Mouse (Mus musculus) adipocyte (in vitro differentiated cells): ENCODE data around the gene Gm10772.
"Not testable (repeated sequence)": the region's sequence is repeated elsewhere in the genome, so short reads cannot be mapped to it uniquely, and the experiment has no call there.

Experiments
- DNase-seq: peaks from one replicate; pipeline ENCODE4 v3.0.0-alpha.2; 2016; ENCODE audit warnings: low spot score

Gene Gm10772

DNA sequence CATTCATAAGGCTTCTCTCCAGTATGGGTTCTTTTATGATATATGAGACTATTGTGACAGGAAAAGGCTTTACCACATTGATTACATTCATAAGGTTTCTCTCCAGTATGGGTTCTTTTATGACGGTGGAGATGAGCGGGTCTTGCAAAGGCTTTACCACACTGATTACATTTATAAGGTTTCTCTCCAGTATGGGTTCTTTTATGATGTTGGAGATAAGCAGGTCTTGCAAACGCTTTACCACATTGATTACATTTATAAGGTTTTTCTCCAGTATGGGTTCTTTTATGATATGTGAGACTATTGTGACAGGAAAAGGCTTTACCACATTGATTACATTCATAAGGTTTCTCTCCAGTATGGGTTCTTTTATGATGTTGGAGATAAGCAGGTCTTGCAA lies at the start of gene Gm10772:
Gene Gm10772 (minus strand): TSS at position 101 of the 400 bp plus-strand sequence.
- DNase-seq, result not testable (repeated sequence)

GRCm38 (mm10) chr13:66263914-66264313 lies 36.5 kb upstream of the Gm10772 start:
- not testable (repeated sequence) for DNase-seq

DNA sequence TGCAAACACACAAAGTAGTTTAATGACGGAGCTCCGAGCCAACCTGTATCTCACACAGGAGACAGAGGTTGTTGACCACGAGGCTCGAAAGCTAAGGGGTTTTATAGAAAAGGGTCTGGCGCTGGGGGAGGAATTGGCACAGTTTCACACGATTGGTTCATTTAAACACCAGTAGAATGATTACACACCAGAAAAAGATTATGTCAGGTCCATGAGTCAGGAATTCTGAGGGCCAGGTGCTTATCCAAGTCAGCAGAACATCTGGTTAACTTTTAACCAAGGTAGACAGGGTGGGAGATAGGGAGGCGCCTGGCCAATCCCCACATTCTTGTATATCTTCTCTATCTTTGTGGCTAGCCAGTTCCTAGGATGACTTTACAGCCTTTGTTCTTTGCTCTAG lies 35.8 kb upstream of the Gm10772 start:
- not testable (repeated sequence) for DNase-seq

DNA sequence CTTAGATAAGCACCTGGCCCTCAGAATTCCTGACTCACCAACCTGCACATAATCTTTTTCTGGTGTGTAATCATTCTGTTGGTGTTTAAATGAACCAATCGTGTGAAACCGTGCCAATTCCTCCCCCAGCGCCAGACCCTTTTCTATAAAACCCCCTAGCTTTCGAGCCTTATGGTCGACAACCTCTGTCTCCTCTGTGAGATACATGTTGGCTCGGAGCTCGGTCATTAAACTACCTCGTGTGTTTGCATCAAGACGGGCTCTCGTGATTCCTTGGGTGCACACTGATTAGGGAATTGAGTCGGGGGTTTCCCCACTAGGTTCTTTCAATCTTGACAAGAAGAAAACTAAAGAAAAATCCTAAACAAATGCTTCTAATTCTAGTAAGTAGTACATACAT lies 13.0 kb downstream of the Gm10772 start:
- DNase-seq, result no peak

DNA sequence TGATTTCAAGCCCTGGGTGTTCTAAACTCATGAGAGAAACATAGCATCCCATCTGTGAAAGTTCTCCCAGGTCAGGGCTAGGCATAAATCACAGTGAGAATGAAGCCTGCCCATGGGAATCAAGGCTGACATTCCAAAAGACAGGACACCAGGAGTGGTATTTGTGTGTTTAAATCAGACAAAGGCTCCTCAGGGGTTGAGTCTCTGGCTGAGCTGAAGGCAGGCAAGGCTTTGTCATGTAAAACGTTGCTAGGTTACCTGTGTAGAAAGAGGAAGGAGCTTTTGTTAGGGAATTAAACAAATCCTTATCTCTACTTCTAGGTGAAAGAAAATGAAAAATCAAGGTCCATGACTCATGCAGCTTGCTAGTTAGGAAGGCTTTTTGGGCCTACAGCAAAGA lies 13.6 kb downstream of the Gm10772 start:
- not testable (repeated sequence) for DNase-seq

DNA sequence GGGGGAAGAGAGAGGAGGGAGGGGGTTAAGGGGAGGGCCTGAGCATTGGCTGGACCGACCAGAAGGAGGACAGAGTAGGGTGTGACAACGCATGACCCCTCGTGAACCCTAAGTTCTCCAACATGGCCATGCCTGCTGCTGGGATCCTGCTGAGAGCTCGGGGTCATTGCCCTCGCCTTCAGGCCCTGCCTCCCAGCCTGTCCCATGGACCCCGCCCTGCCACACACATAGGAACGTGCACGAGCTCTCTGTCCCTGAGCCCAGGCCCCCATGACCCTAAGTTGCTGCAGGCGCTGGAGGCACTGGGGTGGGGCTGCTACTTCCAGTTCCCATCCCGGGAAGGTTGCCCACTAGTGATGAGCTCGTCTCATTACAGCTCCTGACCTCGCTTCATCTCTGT lies 48.2 kb downstream of the Gm10772 start:
- DNase-seq, result not testable (repeated sequence)
